Mouse (Mus musculus) hindbrain, postnatal 0 days (tissue): ENCODE measurements around the gene Arhgap22. TPM values are rescaled to one million over a fixed set of nuclear protein-coding genes. Genes with fewer than 3 reads are reported as not detected.

Experiments used
- ATAC-seq: fragments of 200-750 bp; cut with Nextera tagmentation; 2 replicates; pipeline ENCODE4 v1.8.0; 2017; ENCODE audit warnings: mild to moderate bottlenecking, moderate TSS enrichment, moderate library complexity
- DNase-seq: peaks from one replicate; pipeline ENCODE4 v3.0.0-alpha.2; 2015; ENCODE audit warnings: low spot score
- H3K27ac ChIP-seq: fragments of 300-500 bp; sonication (generic); 2 replicates; pipeline ENCODE4 v1.5.1; 2014; ENCODE audit warnings: mild to moderate bottlenecking
- H3K27me3 ChIP-seq: fragments of 300-500 bp; sonication (generic); 2 replicates; pipeline ENCODE4 v1.6.1; 2014; ENCODE audit warnings: low read length, mixed read lengths; ENCODE audit not compliant: insufficient read depth
- H3K36me3 ChIP-seq: fragments of 300-500 bp; sonication (generic); 2 replicates; pipeline ENCODE4 v1.6.1; 2014; ENCODE audit warnings: low read length, mixed read lengths; ENCODE audit not compliant: insufficient read depth
- H3K4me1 ChIP-seq: fragments of 300-500 bp; sonication (generic); 2 replicates; pipeline ENCODE4 v1.6.1; 2014; ENCODE audit warnings: antibody characterized with exemption, low read length, mixed read lengths; ENCODE audit not compliant: insufficient read depth
- H3K4me2 ChIP-seq: fragments of 300-500 bp; sonication (generic); 2 replicates; pipeline ENCODE4 v1.6.1; 2014; ENCODE audit warnings: low read depth, mild to moderate bottlenecking, low read length, moderate library complexity, mixed read lengths
- H3K4me3 ChIP-seq: fragments of 300-500 bp; sonication (generic); 2 replicates; pipeline ENCODE4 v1.5.1; 2014; ENCODE audit warnings: low read length
- H3K9ac ChIP-seq: fragments of 300-500 bp; sonication (generic); replicated peaks from 2 replicates; pipeline ENCODE4 v1.6.1; 2014; ENCODE audit warnings: mild to moderate bottlenecking, low read length, moderate library complexity, mixed read lengths
- H3K9me3 ChIP-seq: fragments of 300-500 bp; sonication (generic); 2 replicates; pipeline ENCODE4 v1.6.1; 2016; ENCODE audit warnings: low read length, mixed read lengths
- CTCF ChIP-seq: IDR thresholded peaks from 2 replicates; pipeline ENCODE4 v1.5.1; 2016; ENCODE audit warnings: antibody characterized with exemption, control low read depth, low read depth
- whole genome bisulfite sequencing: fragments of 180-500 bp; shearing (Covaris S2); extraction: QIAGEN DNeasy Blood & Tissue Kit; methylation state at CpG from one replicate; pipeline ENCODE4 v1.1.7; 2014; 5-methylcytosine and 5-hydroxymethylcytosine counted together
- polyA plus RNA-seq: library from polyadenylated mRNA; unstranded; fragments of >200 nt; fragmentation: Nextera tagmentation; extraction: Ambion mirVana; gene quantifications from 2 replicates; pipeline ENCODE4 v1.2.1, GENCODE M21; 2015
- total RNA-seq: library from RNA; depleted of rRNA; stranded (reverse); fragments of >200 nt; gene quantifications from 2 replicates; pipeline ENCODE4 v1.2.3, GENCODE M21; 2014

The Arhgap22 gene
- total and polyA plus RNA-seq, 2 experiments from 2014 or later = 4.4 to 5.0 TPM

DNA sequence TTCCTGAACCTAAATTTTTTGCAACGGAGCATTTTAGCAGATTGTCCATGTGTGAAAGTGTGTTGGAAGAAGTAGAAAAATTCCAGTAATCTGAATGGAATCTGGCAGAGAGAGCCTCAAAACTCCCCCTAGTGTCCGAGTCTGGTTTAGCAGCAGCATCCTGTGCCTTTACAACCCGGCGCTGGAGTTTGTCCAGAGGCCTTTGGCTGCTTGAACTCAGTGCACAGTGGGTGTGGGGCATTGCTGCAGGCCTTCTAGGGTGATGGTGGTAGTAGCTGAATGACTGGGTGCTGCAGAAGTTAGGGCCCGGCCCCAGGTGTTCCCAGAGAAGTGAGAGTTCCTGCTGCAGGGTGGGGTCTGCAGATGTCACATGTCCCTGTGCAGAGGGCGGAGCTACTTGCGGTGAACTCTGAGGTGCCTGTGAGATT lies 108.8 kb downstream of the Arhgap22 start:
- 28% methylated on average over 7 of the region's 7 CpGs for WGBS
- Histone ChIP-seq H3K9me3 (no peaks in the 10 kb centered on the region), H3K27ac (no peak overlapping the region), H3K4me1 (0 out of 2 replicates have a peak, but pooled peaks cover 3% of the 10 kb centered on the region), H3K4me2 (no peak overlapping the region), H3K4me3 (no peak overlapping the region), H3K27me3 (no peaks in the 10 kb centered on the region; the same call in none of the 2 replicates), H3K36me3 (no peaks in the 10 kb centered on the region), H3K9ac (no peak overlapping the region)
- ATAC-seq (no peak), DNase-seq (peak; percentile 83)
- TF ChIP-seq CTCF = peak; percentile 78

DNA sequence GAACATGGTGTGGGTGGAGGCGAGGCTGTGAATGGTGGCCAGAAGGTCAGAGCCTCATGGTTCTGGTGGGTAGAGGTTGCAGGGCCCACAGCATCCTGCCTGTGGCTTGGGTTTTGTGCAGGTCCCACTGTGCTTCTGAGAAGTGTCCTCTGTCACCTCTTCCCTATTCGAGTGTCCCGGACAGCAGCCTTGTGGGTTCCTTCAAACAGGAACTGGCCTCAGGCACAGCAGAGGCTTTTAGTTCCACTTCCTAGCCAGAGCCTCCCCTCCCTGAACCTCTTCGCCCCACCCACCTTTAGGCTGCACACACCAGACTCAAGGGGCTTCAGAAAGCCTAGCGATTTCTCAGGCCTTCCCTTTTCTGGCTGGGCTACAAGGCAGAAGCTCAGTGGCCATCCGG lies 110.7 kb downstream of the Arhgap22 start:
- Histone ChIP-seq H3K4me2 (no peak overlapping the region), H3K9ac (no peak overlapping the region), H3K27me3 (no peaks in the 10 kb centered on the region; the same call in 1 of the 2 replicates), H3K4me1 (0 out of 2 replicates have a peak, but pooled peaks cover 3% of the 10 kb centered on the region), H3K9me3 (no peaks in the 10 kb centered on the region), H3K36me3 (no peaks in the 10 kb centered on the region), H3K27ac (no peak overlapping the region), H3K4me3 (no peak overlapping the region)
- 61% methylated on average over 6 of the region's 6 CpGs for WGBS
- DNase-seq = no peak
- ATAC-seq = no peak
- TF ChIP-seq CTCF = no peak

DNA sequence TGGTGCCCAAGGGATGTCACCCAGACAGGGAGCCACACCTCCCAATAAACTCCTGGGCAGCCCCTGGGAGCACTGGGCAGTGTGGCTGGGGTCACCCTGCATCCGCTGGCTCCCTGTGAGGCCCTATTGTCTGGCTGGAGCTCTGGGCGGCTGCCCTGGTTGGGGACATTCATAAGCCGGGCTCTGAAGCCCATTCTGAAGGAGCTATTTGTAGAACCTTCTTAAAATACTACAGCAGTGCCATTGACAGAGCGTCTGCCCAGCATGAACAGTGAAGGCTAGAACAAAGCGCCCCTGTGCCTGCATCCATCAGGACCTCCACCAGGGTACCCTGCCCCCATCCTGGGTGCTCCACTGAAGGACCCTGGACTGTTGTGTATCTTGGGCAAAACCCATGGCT lies 114.5 kb downstream of the Arhgap22 start:
- Histone ChIP-seq H3K9ac (no peak overlapping the region), H3K36me3 (no peaks in the 10 kb centered on the region), H3K4me1 (no peaks in the 10 kb centered on the region), H3K4me2 (no peak overlapping the region), H3K27me3 (no peaks in the 10 kb centered on the region; the same call in 1 of the 2 replicates), H3K4me3 (no peak overlapping the region), H3K27ac (no peak overlapping the region), H3K9me3 (no peaks in the 10 kb centered on the region)
- ATAC-seq = peak; percentile 57
- DNase-seq = no peak
- TF ChIP-seq CTCF = no peak
- WGBS = 40% methylated on average over 5 of the region's 5 CpGs

DNA sequence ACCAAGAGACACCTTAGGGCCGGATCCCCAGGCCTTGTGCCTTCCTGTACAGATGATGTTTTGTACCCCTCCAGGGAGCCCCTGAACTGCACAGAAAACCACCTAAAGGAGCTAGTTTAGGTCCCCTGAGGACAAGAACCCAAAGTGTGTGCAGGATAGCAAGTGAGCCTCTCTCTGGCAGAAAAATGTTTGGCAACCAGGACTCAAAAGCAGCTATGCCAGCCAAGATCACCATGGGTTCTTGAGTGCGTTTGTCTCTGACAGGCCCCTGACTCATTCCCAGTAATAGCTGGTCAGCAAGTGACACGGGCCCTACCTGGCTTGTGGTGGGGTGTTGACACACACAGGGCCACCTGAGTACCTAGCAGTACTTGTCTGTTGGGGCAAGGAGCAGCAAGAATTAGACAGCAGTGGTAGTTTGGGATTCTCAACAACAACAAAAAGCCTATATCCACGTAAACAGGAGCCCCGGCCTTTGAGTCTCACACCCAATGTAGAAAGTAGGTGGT lies 115.5 kb downstream of the Arhgap22 start:
- DNase-seq (no peak), ATAC-seq (no peak)
- H3K27ac ChIP-seq = no peak overlapping the region
- TF ChIP-seq CTCF = no peak
- no peaks in the 10 kb centered on the region for H3K4me1 ChIP-seq
- H3K27me3 ChIP-seq = no peaks in the 10 kb centered on the region; the same call in 1 of the 2 replicates
- H3K4me2 ChIP-seq = no peak overlapping the region
- no peaks in the 10 kb centered on the region for H3K9me3 ChIP-seq
- no peak overlapping the region for H3K4me3 ChIP-seq
- WGBS = 87% methylated on average over 5 of the region's 5 CpGs
- no peak overlapping the region for H3K9ac ChIP-seq
- H3K36me3 ChIP-seq = no peaks in the 10 kb centered on the region

DNA sequence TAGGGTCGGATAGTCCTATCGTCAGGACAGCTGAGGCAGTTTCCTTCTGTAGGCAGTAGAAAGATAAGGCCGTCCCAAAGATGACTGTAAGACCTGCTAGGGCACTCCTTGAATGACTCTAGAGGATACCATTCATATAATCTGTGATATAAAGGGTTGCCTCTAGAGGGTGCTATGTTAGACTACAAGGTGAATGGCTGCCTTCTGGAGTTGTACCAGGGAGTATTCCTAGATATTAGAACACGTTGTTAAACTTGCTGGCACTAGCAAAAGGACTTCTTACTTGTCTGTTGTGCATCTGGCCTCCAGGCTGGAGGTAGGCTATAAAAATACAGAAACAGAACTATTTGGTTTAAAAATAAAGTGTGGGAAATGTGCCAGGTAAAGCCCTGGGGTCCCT lies 117.2 kb downstream of the Arhgap22 start:
- Histone ChIP-seq H3K4me1 (no peaks in the 10 kb centered on the region), H3K27me3 (no peaks in the 10 kb centered on the region; the same call in 1 of the 2 replicates), H3K36me3 (no peaks in the 10 kb centered on the region), H3K9ac (no peak overlapping the region), H3K9me3 (no peaks in the 10 kb centered on the region), H3K27ac (no peak overlapping the region), H3K4me2 (no peak overlapping the region), H3K4me3 (no peak overlapping the region)
- DNase-seq (peak; percentile 53), ATAC-seq (no peak)
- peak; percentile 50 for TF ChIP-seq CTCF
- WGBS = 60% methylated on average over 4 of the region's 4 CpGs

DNA sequence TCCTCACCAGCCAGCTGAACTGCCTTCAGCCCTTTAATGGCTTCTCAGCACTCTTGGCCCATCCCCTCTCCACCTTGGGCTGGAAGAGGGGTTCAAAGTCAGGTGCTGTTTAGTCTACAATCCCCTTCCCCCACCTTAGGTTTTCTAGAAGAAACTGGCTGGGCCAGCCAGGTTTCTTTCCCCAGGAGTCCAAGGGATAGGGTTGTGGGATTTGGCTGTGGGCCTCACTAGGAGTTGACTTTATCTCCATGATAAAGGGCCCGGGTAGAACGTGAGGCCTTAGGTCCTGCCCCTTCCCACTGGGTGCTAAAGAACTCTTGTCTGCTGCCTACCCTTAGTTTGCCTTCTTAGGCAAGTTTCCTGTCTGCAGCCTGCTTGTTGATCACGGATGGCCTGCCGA lies 117.8 kb downstream of the Arhgap22 start:
- Histone ChIP-seq H3K4me1 (no peaks in the 10 kb centered on the region), H3K4me2 (no peak overlapping the region), H3K9ac (no peak overlapping the region), H3K27me3 (no peaks in the 10 kb centered on the region; the same call in 1 of the 2 replicates), H3K9me3 (no peaks in the 10 kb centered on the region), H3K36me3 (no peaks in the 10 kb centered on the region), H3K4me3 (no peak overlapping the region), H3K27ac (no peak overlapping the region)
- ATAC-seq = no peak
- WGBS = 38% methylated on average over 4 of the region's 4 CpGs
- TF ChIP-seq CTCF = no peak
- DNase-seq = no peak

DNA sequence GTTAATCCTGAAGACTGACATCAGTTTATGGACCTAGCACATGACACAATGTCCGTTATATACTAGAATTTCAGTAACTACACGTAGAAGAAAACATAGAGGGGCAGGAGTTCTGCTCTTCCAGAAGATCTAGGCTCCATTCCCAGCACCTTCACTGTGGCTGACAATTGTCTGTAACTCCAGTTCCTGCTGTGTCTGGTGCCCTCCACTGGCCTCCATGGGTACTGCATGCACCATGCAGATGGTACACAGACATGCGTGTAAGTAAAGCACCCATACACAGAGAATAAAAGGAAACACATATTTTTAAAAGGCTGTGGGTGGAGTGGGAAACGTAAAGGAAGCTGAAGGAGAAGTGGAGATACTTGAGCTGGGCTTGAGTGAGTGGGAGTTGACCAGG lies 120.0 kb downstream of the Arhgap22 start:
- H3K27ac ChIP-seq = no peak overlapping the region
- no peak for ATAC-seq
- peak; percentile 64 for TF ChIP-seq CTCF
- 85% methylated on average over 4 of the region's 4 CpGs for WGBS
- H3K4me2 ChIP-seq = no peak overlapping the region
- no peaks in the 10 kb centered on the region for H3K36me3 ChIP-seq
- H3K4me1 ChIP-seq = no peaks in the 10 kb centered on the region
- no peaks in the 10 kb centered on the region for H3K9me3 ChIP-seq
- no peaks in the 10 kb centered on the region; the same call in 1 of the 2 replicates for H3K27me3 ChIP-seq
- H3K9ac ChIP-seq = no peak overlapping the region
- H3K4me3 ChIP-seq = no peak overlapping the region
- no peak for DNase-seq
